Mouse (Mus musculus): ENCODE results near the gene Gm20388.

GRCm38 (mm10) chr8:122389357-122389756 lies 2478.7 kb downstream of the Gm20388 start:
- TF ChIP-seq CTCF (IDR thresholded peaks at IDR 0.05; ENCODE audit: extremely low read depth, insufficient read depth, low read length): no peak
- TF ChIP-seq POLR2A (IDR thresholded peaks at IDR 0.05; ENCODE audit: extremely low read depth, insufficient read depth, low read length): no peak

All from cortical plate, adult 2 months (tissue).